Mouse (Mus musculus) ES-Bruce4 (cell line): ENCODE data around the gene Atp8a2. TPM values are rescaled to one million over a fixed set of nuclear protein-coding genes. Genes with fewer than 3 reads are reported as not detected.

Experiments
- H3K27ac ChIP-seq: 2 replicates; pipeline ENCODE4 v1.5.1; 2012; ENCODE audit warnings: low read length, inconsistent platforms; ENCODE audit not compliant: insufficient read depth
- H3K27me3 ChIP-seq: 2 replicates; pipeline ENCODE4 v1.6.1; 2012; ENCODE audit warnings: mild to moderate bottlenecking, low read length, inconsistent platforms; ENCODE audit not compliant: control insufficient read depth, poor library complexity, insufficient read depth, severe bottlenecking
- H3K36me3 ChIP-seq: 2 replicates; pipeline ENCODE4 v1.6.1; 2012; ENCODE audit warnings: inconsistent platforms, mild to moderate bottlenecking, low read length, moderate library complexity; ENCODE audit not compliant: control insufficient read depth, poor library complexity, insufficient read depth, severe bottlenecking
- H3K4me1 ChIP-seq: one replicate; pipeline ENCODE4 v1.8.1; 2011; ENCODE audit warnings: low read length; ENCODE audit not compliant: control insufficient read depth, insufficient read depth
- H3K4me3 ChIP-seq: 2 replicates; pipeline ENCODE4 v1.5.1; 2011; ENCODE audit warnings: low read depth, mild to moderate bottlenecking, low read length
- H3K9ac ChIP-seq: 2 replicates; pipeline ENCODE4 v1.6.1; 2012; ENCODE audit warnings: low read depth, mild to moderate bottlenecking, inconsistent platforms; ENCODE audit not compliant: poor library complexity, severe bottlenecking
- H3K9me3 ChIP-seq: replicated peaks from 2 replicates; pipeline ENCODE4 v1.6.1; 2012; ENCODE audit warnings: mild to moderate bottlenecking, low read length, inconsistent platforms; ENCODE audit not compliant: control insufficient read depth, poor library complexity, insufficient read depth, severe bottlenecking
- CTCF ChIP-seq: IDR thresholded peaks from one replicate; pipeline ENCODE4 v1.8.1; 2011; ENCODE audit warnings: low read depth, low read length
- EP300 ChIP-seq: IDR thresholded peaks from 2 replicates; pipeline ENCODE4 v1.6.1; 2011; ENCODE audit warnings: low read depth, low read length; ENCODE audit not compliant: insufficient read depth
- POLR2A ChIP-seq: IDR thresholded peaks from one replicate; pipeline ENCODE4 v1.8.1; 2011; ENCODE audit warnings: low read length; ENCODE audit not compliant: insufficient read depth
- polyA plus RNA-seq: library from polyadenylated mRNA; stranded (reverse); fragments of >200 nt; gene quantifications from 2 replicates; pipeline ENCODE4 v1.2.4, GENCODE M21; 2011; ENCODE audit warnings: low read depth; ENCODE audit not compliant: missing spikeins, insufficient read depth, insufficient read length

Gene Atp8a2
- polyA plus RNA-seq, 1 experiment, result 1.1 TPM

DNA sequence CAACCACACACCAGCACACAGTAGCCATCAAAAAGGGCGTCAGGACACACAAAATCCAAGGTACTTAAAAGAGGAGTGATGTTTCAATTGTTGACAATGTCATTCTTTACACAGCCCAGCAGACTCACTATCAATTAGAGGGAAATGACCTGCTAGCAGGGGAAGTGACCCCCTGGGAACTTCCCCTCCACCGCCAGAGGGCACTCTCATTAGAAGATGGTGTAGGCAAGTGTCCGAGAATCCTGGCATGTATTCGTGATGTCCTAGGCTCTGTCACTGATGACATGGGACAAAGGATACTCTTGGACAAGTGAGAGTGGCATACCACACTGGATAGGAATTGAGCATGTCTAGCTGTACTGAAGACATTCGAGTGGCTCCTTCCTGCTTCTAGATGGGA lies 208.1 kb downstream of the Atp8a2 start:
- Histone ChIP-seq H3K4me1 (peaks cover 2% of the 10 kb centered on the region), H3K9ac (no peak overlapping the region), H3K27me3 (no peaks in the 10 kb centered on the region), H3K9me3 (no peaks in the 10 kb centered on the region), H3K27ac (no peak overlapping the region), H3K4me3 (no peak overlapping the region), H3K36me3 (no peaks in the 10 kb centered on the region)
- TF ChIP-seq EP300, result no peak
- peak; percentile 35 for TF ChIP-seq CTCF
- no peak for TF ChIP-seq POLR2A

DNA sequence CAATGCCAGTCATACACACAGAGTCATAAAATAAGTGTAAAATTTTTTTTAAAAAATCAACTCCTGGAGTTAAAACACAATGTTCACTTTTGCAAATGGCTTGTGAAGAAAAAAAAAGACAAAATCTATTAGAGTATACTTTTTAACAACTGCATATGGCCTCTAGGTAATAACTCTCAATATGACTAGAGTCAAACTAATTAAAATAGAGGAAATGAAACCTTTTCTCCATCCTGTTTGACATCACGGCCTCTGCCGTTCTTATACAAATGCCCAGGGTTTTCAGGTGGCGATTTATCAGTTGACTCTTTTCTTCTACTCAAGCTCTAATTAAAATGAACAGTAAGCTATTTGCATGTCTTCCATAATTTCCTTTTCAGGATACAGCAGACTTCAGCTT lies 209.0 kb downstream of the Atp8a2 start:
- H3K9ac ChIP-seq, result no peak overlapping the region
- no peaks in the 10 kb centered on the region for H3K9me3 ChIP-seq
- peaks cover 2% of the 10 kb centered on the region for H3K4me1 ChIP-seq
- H3K4me3 ChIP-seq, result no peak overlapping the region
- H3K36me3 ChIP-seq, result no peaks in the 10 kb centered on the region
- TF ChIP-seq POLR2A (no peak), CTCF (no peak), EP300 (no peak)
- no peaks in the 10 kb centered on the region for H3K27me3 ChIP-seq
- no peak overlapping the region for H3K27ac ChIP-seq

DNA sequence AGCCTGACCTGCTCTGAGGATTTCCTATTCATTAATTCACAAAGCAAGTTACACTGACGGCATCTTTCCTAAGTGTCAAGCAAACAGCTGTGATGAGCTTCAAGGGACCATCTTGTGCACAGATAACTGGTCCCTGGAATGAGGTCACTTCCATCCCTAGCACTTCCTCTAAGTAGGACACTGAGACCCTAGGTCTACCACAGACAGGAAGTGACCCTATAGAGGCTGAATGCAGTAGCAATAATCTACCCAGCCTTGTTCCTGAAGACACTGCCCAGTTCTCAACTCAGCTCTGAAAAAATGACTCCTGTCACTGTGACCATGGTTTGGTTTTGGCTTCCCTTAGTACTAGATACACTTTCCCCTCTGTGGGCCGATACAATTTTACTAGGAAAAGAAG lies 219.0 kb downstream of the Atp8a2 start:
- H3K9me3 ChIP-seq, result no peaks in the 10 kb centered on the region
- TF ChIP-seq POLR2A (no peak), CTCF (no peak), EP300 (no peak)
- H3K4me3 ChIP-seq, result no peak overlapping the region
- no peaks in the 10 kb centered on the region for H3K4me1 ChIP-seq
- no peaks in the 10 kb centered on the region for H3K36me3 ChIP-seq
- H3K27ac ChIP-seq, result no peak overlapping the region
- H3K27me3 ChIP-seq, result no peaks in the 10 kb centered on the region
- no peak overlapping the region for H3K9ac ChIP-seq

DNA sequence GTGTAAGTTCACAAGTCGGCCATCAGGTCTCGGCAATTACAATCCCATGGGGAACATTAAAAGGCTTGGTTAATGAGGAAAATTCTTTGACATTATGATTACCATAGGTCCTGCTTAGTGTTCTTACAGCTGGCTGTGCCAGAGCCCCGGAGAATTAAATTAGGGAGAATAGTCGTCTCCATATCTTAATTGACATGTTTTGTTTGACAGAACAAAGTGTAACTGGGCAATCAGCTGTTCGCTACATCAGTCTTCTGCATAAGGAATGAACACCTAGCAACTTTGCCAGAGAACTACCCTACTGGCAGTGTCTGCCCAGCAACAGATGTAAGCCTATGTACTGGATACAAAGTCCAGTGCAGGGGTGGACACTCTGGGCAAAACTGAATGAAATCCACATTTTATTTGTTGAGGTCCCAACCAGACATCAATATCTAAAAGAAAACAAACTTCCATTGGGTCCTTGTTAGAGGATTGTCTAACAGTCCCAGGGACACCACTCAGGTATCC lies 225.7 kb downstream of the Atp8a2 start:
- Histone ChIP-seq H3K4me1 (no peaks in the 10 kb centered on the region), H3K9me3 (no peaks in the 10 kb centered on the region), H3K27ac (no peak overlapping the region), H3K4me3 (no peak overlapping the region), H3K9ac (no peak overlapping the region), H3K27me3 (no peaks in the 10 kb centered on the region), H3K36me3 (no peaks in the 10 kb centered on the region)
- TF ChIP-seq EP300 (no peak), POLR2A (no peak), CTCF (no peak)

DNA sequence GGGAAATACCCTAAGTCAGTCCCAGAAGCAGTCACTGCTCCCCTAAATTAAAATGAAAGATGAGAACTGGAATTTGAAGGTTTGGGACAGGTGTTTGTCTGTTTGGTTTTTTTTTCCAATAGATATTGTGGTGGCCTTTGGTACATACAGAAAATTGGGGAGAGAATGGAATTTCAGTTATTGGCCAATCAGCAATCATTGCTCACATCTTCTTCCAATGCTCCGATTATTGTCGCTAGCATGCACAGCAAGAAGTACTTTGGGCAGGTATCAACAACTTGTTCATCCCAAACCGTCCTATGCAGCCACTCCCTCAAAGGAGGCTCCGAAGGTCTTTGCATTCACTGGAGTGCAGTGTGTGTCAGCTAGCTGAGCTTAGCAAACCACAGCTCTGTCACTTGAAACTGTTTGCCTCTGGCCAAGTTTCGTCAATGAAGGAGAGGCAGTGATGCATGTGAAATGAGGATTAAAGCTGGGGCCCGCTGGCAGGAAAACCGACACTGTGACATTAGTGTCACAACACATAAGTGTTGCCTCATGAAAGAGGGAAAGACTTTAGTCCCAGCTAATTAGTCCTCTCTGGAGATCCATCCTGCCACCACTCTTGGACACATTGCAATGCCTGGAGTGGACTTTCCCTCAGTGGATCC lies 227.4 kb downstream of the Atp8a2 start:
- H3K9me3 ChIP-seq, result no peaks in the 10 kb centered on the region
- H3K36me3 ChIP-seq, result no peaks in the 10 kb centered on the region
- TF ChIP-seq CTCF, result no peak
- TF ChIP-seq EP300, result no peak
- TF ChIP-seq POLR2A, result no peak
- H3K9ac ChIP-seq, result no peak overlapping the region
- no peak overlapping the region for H3K27ac ChIP-seq
- H3K4me3 ChIP-seq, result no peak overlapping the region
- no peaks in the 10 kb centered on the region for H3K27me3 ChIP-seq
- H3K4me1 ChIP-seq, result no peaks in the 10 kb centered on the region

DNA sequence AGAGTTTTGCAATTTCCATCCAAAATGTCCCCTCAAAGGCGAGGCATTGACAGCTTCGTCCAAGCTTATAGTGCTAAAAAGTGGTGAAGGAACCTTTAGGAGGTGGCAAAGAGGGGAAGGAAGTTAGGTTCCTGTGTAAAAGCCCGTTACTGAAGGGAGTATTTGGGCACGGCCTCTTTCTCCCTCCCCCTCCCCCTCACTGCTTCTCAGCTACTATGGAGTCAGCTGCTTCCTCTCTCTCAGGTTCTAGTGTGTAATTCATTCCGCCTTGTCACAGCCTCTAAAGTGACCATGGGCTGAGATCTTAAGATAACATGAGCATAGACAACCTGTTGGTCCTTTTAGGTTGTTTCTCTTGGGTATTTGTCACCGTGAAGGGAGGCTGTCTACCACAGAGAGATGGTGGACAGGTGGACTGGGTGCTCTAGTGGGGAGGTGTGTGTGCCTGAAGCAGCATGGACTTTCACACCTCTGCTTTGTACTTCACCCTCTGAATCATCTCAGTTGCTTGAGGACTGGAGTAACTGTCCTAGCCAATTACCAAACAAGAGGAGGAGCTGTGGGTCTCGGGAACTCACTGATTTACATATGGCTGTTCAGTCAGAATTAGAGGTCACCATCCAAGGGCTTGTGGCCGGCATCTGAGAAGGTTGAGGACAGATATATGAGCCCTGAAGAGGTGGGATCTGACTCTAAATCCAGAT lies 229.0 kb downstream of the Atp8a2 start:
- H3K9me3 ChIP-seq, result no peaks in the 10 kb centered on the region
- no peaks in the 10 kb centered on the region for H3K27me3 ChIP-seq
- TF ChIP-seq EP300, result no peak
- no peak for TF ChIP-seq CTCF
- TF ChIP-seq POLR2A, result no peak
- no peak overlapping the region for H3K4me3 ChIP-seq
- H3K9ac ChIP-seq, result no peak overlapping the region
- H3K4me1 ChIP-seq, result no peaks in the 10 kb centered on the region
- H3K36me3 ChIP-seq, result no peaks in the 10 kb centered on the region
- H3K27ac ChIP-seq, result no peak overlapping the region
